Mouse (Mus musculus) hindbrain, embryonic 14.5 days (tissue): ENCODE measurements around the gene Mroh2a. TPM values are rescaled to one million over a fixed set of nuclear protein-coding genes. Genes with fewer than 3 reads are reported as not detected.

Source experiments
- ATAC-seq: fragments of 200-750 bp; cut with Nextera tagmentation; 2 replicates; pipeline ENCODE4 v1.8.0; 2017; ENCODE audit warnings: moderate number of reproducible peaks, mild to moderate bottlenecking, moderate TSS enrichment, moderate library complexity; ENCODE audit not compliant: low FRiP score
- DNase-seq: peaks from one replicate; pipeline ENCODE4 v3.0.0-alpha.2; 2015; ENCODE audit warnings: low spot score
- H3K27ac ChIP-seq: fragments of 300-500 bp; sonication (generic); 2 replicates; pipeline ENCODE4 v1.5.1; 2014; ENCODE audit warnings: mild to moderate bottlenecking, moderate library complexity
- H3K27me3 ChIP-seq: fragments of 300-500 bp; sonication (generic); 2 replicates; pipeline ENCODE4 v1.6.1; 2014; ENCODE audit warnings: mild to moderate bottlenecking, low read length, mixed read lengths; ENCODE audit not compliant: control insufficient read depth, insufficient read depth
- H3K36me3 ChIP-seq: fragments of 300-500 bp; sonication (generic); replicated peaks from 2 replicates; pipeline ENCODE4 v1.6.1; 2014; ENCODE audit not compliant: control insufficient read depth, insufficient read depth
- H3K4me1 ChIP-seq: fragments of 300-500 bp; sonication (generic); replicated peaks from 2 replicates; pipeline ENCODE4 v1.6.1; 2014; ENCODE audit warnings: antibody characterized with exemption, low read length, mixed read lengths; ENCODE audit not compliant: control insufficient read depth, insufficient read depth
- H3K4me2 ChIP-seq: fragments of 300-500 bp; sonication (generic); replicated peaks from 2 replicates; pipeline ENCODE4 v1.6.1; 2014; ENCODE audit warnings: mild to moderate bottlenecking, moderate library complexity
- H3K4me3 ChIP-seq: fragments of 300-500 bp; sonication (generic); replicated peaks from 2 replicates; pipeline ENCODE4 v1.5.1; 2014; ENCODE audit warnings: mild to moderate bottlenecking, low read length
- H3K9ac ChIP-seq: fragments of 300-500 bp; sonication (generic); 2 replicates; pipeline ENCODE4 v1.6.1; 2014
- H3K9me3 ChIP-seq: fragments of 300-500 bp; sonication (generic); 2 replicates; pipeline ENCODE4 v1.6.1; 2016; ENCODE audit warnings: low read length; ENCODE audit not compliant: control insufficient read depth
- WGBS: fragments of 180-500 bp; shearing (Covaris S2); extraction: QIAGEN DNeasy Blood & Tissue Kit; methylation state at CpG from one replicate; pipeline ENCODE4 v1.1.7; 2014; 5-methylcytosine and 5-hydroxymethylcytosine counted together
- polyA plus RNA-seq: library from polyadenylated mRNA; unstranded; fragments of >200 nt; fragmentation: Nextera tagmentation; extraction: Ambion mirVana; gene quantifications from 2 replicates; pipeline ENCODE4 v1.2.1, GENCODE M21; 2014

Mroh2a gene
- polyA plus RNA-seq, 1 experiment from 2014 or later: 1.1 TPM

DNA sequence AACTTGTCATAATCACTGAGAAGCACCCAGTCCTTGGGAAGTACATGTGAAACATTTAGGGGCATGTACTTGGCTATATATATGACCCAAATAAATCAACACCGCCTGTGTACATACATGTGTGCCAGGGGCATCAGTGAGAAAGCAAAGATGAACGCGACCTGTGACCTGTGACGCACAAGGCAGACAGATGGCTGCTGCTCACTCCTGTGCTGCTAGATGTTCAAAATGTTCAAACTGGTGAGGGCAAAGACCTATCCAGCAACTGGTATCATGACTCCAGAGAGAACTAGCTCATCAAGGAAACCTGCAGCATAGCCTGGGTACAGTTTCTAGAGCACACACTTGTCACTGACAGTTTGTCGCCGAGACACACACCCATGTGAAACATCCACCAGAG, 40.7 kb downstream of the Mroh2a start:
- DNase-seq (no peak), ATAC-seq (peak; percentile 6; the same call in 1 of the 2 replicates)
- no peaks in the 10 kb centered on the region for H3K4me1 ChIP-seq
- no peak overlapping the region for H3K27ac ChIP-seq
- no peaks in the 10 kb centered on the region for H3K9me3 ChIP-seq
- WGBS: 94% methylated on average over 6 of the region's 6 CpGs
- no peaks in the 10 kb centered on the region for H3K27me3 ChIP-seq
- peaks cover 76% of the 10 kb centered on the region for H3K36me3 ChIP-seq
- H3K9ac ChIP-seq: no peak overlapping the region
- H3K4me2 ChIP-seq: no peak overlapping the region
- H3K4me3 ChIP-seq: no peak overlapping the region

- Histone ChIP-seq H3K4me2 (no peak overlapping the region), H3K9me3 (no peaks in the 10 kb centered on the region), H3K36me3 (peaks cover 74% of the 10 kb centered on the region), H3K27ac (no peak overlapping the region), H3K4me1 (no peaks in the 10 kb centered on the region), H3K4me3 (no peak overlapping the region), H3K27me3 (no peaks in the 10 kb centered on the region), H3K9ac (no peak overlapping the region)
- DNase-seq (no peak), ATAC-seq (no peak)
- WGBS: 86% methylated on average over 6 of the region's 6 CpGs
Measured at GRCm38 (mm10) chr1:88268070-88268469, 41.3 kb downstream of the Mroh2a start.

DNA sequence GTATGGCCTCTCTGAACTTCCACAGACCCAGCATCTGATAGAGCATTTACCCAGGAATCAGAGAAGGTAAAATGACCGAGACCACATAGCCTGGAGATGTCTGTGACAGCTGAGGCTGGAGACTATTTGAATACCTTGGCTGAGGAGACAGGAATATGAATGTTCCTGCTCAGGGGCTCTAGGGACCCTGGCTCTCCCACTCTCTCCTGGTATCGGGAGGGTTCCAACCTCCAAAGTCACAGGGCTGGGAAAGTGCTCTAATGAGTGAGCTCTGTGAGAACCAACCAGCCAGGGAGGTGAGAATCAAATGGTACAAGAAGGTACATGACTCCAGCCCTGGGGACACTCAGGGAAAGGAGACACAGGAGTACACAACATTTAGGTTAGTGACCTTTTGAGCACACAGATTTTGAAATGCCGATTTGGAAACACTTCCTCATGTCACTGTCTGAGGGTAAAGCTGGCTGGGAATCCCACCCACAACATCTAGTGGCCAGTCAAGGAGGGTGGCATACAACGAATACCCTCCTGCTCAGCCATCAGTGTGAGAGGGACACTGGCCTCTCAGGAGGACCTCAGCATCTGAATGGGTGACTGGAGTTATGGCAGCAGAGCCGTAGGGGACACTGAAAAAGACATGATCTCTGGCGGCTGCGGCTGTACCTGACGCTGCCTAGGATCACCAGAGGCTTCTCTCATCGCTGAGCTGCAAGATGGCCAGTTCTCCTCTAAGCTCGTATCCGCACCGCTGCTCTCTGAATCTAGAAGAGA, 42.9 kb downstream of the Mroh2a start:
- Histone ChIP-seq H3K9ac (no peak overlapping the region), H3K27ac (no peak overlapping the region), H3K4me1 (no peaks in the 10 kb centered on the region), H3K9me3 (no peaks in the 10 kb centered on the region), H3K36me3 (peaks cover 65% of the 10 kb centered on the region), H3K4me2 (no peak overlapping the region), H3K27me3 (no peaks in the 10 kb centered on the region), H3K4me3 (no peak overlapping the region)
- WGBS: 90% methylated on average over 12 of the region's 12 CpGs
- no peak for ATAC-seq
- no peak for DNase-seq

DNA sequence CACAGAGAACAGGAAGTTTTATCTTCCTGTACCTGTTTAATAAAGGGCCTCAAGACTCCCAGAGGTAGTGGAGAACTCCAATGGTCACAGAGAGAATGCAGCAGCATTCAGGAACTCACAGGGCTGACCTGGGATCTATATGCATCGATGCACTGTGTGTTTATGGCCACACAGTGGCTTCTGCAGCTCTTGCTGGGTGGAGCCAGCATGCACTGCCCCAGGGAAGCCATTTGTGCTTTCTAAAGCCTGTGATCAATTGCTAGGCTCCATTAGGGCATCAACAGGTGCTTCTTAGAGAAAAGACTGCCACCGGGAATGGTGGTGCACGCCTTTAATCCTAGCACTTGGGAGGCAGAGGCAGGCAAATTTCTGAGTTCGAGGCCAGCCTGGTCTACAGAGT, 46.1 kb downstream of the Mroh2a start:
- Histone ChIP-seq H3K9ac (no peak overlapping the region), H3K4me1 (peaks cover 18% of the 10 kb centered on the region), H3K27me3 (no peaks in the 10 kb centered on the region), H3K9me3 (no peaks in the 10 kb centered on the region), H3K4me3 (no peak overlapping the region), H3K27ac (no peak overlapping the region), H3K36me3 (peaks cover 35% of the 10 kb centered on the region), H3K4me2 (no peak overlapping the region)
- ATAC-seq (no peak), DNase-seq (no peak)
- 63% methylated on average over 4 of the region's 4 CpGs for WGBS

GRCm38 (mm10) chr1:88273326-88273725, 46.5 kb downstream of the Mroh2a start:
- no peak overlapping the region for H3K9ac ChIP-seq
- ATAC-seq: no peak
- no peaks in the 10 kb centered on the region for H3K27me3 ChIP-seq
- H3K4me3 ChIP-seq: no peak overlapping the region
- no peak for DNase-seq
- no peak overlapping the region for H3K4me2 ChIP-seq
- peaks cover 31% of the 10 kb centered on the region for H3K36me3 ChIP-seq
- peaks cover 20% of the 10 kb centered on the region for H3K4me1 ChIP-seq
- 95% methylated on average over 3 of the region's 3 CpGs for whole genome bisulfite sequencing
- H3K27ac ChIP-seq: no peak overlapping the region
- no peaks in the 10 kb centered on the region for H3K9me3 ChIP-seq

- H3K4me2 ChIP-seq: no peak overlapping the region
- no peaks in the 10 kb centered on the region for H3K9me3 ChIP-seq
- no peaks in the 10 kb centered on the region for H3K27me3 ChIP-seq
- peaks cover 20% of the 10 kb centered on the region for H3K4me1 ChIP-seq
- H3K27ac ChIP-seq: no peak overlapping the region
- 82% methylated on average over 4 of the region's 4 CpGs for WGBS
- H3K4me3 ChIP-seq: no peak overlapping the region
- ATAC-seq (no peak), DNase-seq (no peak)
- peaks cover 26% of the 10 kb centered on the region for H3K36me3 ChIP-seq
- no peak overlapping the region for H3K9ac ChIP-seq
Measured at GRCm38 (mm10) chr1:88273832-88274231, 47.0 kb downstream of the Mroh2a start.

DNA sequence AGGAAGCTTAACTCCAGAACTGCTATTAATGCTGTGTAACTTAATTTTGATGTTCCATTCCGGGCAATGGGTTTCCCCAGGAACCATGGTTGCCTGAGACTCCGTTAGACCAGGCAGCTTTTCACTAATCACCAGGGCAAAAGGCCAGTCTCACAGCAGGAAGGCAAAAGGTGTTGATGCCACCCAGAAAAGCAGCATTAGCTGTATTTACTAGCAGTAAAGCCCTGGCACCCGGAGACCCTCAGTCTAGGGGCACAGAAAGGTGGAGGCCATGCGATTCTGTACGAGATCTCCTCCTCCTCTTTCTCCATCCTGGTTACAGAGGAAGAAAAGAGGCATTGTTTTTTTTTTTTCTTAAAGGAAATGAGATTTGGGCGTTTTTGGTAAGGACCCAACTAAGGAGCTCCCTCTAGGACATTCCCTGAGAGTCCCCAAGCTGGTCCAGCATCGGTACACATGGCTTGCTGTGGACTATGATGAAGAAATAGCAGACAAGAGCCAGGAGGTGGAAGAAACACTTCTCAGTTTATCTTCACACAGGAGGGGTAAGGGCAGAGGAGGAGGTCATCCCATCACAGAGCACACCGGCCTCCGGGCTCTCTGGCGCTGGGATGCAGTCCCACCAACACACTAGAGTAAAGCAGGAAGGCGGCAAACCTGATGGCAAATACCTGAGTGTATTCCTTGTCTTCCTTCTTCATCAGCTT, 47.7 kb downstream of the Mroh2a start:
- no peak overlapping the region for H3K9ac ChIP-seq
- H3K4me1 ChIP-seq: peaks cover 20% of the 10 kb centered on the region
- ATAC-seq (no peak), DNase-seq (no peak)
- H3K27me3 ChIP-seq: no peaks in the 10 kb centered on the region
- H3K9me3 ChIP-seq: no peaks in the 10 kb centered on the region
- H3K36me3 ChIP-seq: peaks cover 19% of the 10 kb centered on the region
- no peak overlapping the region for H3K27ac ChIP-seq
- H3K4me3 ChIP-seq: no peak overlapping the region
- no peak overlapping the region for H3K4me2 ChIP-seq
- WGBS: 76% methylated on average over 11 of the region's 11 CpGs

- no peaks in the 10 kb centered on the region for H3K9me3 ChIP-seq
- peaks cover 20% of the 10 kb centered on the region for H3K4me1 ChIP-seq
- no peak overlapping the region for H3K4me2 ChIP-seq
- H3K4me3 ChIP-seq: no peak overlapping the region
- 70% methylated on average over 13 of the region's 13 CpGs for WGBS
- H3K36me3 ChIP-seq: peaks cover 13% of the 10 kb centered on the region
- no peaks in the 10 kb centered on the region for H3K27me3 ChIP-seq
- no peak for DNase-seq
- no peak for ATAC-seq
- H3K27ac ChIP-seq: no peak overlapping the region
- H3K9ac ChIP-seq: no peak overlapping the region
Measured at GRCm38 (mm10) chr1:88275078-88275680, 48.4 kb downstream of the Mroh2a start.

DNA sequence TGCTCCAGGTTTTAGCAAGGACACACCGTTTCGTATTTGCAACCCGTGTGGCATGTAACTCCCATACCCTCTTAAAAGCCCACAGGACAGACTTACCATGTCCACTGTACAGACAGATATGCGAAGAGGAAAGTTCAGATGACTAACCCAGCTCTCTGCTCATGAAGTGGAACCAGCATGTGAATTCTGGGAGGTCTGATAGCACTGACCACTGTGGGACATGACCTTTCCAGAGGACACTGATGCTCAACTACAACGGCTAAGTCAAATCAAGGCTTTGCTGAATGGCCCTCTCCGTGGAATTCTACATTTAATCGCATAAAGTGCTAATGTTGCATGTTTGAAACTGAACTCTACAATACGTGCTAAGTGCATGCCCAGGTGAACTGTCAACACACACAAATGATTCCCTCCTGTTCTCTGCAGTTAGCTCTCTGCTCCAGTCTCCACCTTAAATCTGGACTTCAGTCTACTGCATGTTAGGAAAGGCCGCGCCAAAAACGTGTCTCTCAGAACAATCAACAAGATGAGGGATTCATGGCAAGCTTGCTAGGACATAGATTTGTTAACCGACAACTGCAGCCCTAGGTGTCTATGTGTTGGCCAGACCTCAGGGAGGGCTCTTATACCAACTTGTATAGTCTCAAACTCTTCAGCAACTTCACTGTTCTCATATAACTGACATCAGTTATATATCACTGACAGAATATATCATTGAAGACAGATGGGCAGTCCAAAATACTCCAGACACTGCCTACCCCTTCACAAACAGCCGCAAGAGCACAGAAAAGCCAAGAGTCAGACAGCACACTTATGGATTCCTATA, 49.1 kb downstream of the Mroh2a start:
- ATAC-seq: no peak
- WGBS: 69% methylated on average over 13 of the region's 13 CpGs
- peak overlapping the region; percentile 52 for H3K4me2 ChIP-seq

More for the DNA sequence above, 49.1 kb downstream of the Mroh2a start:
- Histone ChIP-seq H3K9me3 (no peaks in the 10 kb centered on the region), H3K36me3 (peaks cover 13% of the 10 kb centered on the region), H3K27ac (no peak overlapping the region), H3K9ac (peak overlapping the region; percentile 64), H3K4me1 (peaks cover 20% of the 10 kb centered on the region), H3K27me3 (no peaks in the 10 kb centered on the region), H3K4me3 (peak overlapping the region; percentile 42)
- DNase-seq: no peak
